Mouse (Mus musculus): ENCODE results near the gene Obscn. TPM values are rescaled to one million over a fixed set of nuclear protein-coding genes. Genes with fewer than 3 reads are reported as not detected.

The Obscn gene
- polyA plus RNA-seq (2014; fragmentation: Nextera tagmentation; extraction: Ambion mirVana), result 0.10 and 0.19 TPM in 2 replicates

DNA sequence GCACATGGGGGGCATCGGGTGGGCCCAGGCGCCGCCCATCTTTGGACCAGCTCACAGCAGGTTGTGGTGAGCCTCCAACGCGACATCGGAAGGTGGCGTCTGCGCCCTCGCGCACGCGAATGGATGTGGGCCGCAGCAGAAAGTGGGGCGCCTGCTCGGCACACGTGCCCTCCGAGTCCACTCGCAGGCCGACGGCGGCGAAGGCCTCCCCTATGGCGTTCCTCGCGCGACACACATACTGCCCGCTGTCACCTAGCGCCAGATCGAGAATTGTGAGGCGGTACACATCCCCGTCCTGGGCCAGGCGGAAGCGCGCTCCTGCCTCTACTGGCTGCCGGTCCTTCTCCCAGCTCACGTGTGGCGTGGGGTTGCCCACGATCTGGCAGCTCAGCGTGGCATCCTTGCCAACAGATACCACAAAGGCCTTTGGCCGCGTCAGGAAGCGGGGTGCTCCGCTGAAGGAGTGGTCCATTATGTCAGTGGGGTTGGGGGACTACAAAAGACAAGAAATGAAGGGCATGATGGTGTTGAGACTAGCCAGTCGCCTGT lies at the start of gene Obscn:
TSS of gene Obscn (minus strand) at position 499 of the 549 bp plus-strand sequence.
- no peaks in the 10 kb centered on the region for H3K9me3 ChIP-seq (ENCODE audit: control insufficient read depth, low read length)
- H3K4me3 ChIP-seq (ENCODE audit: low read depth, low read length), result peak within 1 kb of the TSS; percentile 21
- no peaks in the 10 kb centered on the region for H3K36me3 ChIP-seq (ENCODE audit: control insufficient read depth, insufficient read depth, low read length)
- ATAC-seq (ENCODE audit: low FRiP score), result no peak
- H3K9ac ChIP-seq (ENCODE audit: low read depth, low read length), result no peak within 1 kb of the TSS
- H3K27me3 ChIP-seq (ENCODE audit: control insufficient read depth, insufficient read depth, low read length), result peaks cover 48% of the 10 kb centered on the region
- peak within 1 kb of the TSS; percentile 38 for H3K4me2 ChIP-seq (replicated peaks; ENCODE audit: low read depth, low read length)
- no peak within 1 kb of the TSS for H3K27ac ChIP-seq (ENCODE audit: low read depth, low read length)
- peak; percentile 27 for DNase-seq (ENCODE audit: low spot score)
- H3K4me1 ChIP-seq (replicated peaks; ENCODE audit: control insufficient read depth, insufficient read depth, low read length), result peaks cover 8% of the 10 kb centered on the region; the same call in 1 of the 2 replicates
- WGBS, result 19% methylated on average over 43 of the region's 44 CpGs

DNA sequence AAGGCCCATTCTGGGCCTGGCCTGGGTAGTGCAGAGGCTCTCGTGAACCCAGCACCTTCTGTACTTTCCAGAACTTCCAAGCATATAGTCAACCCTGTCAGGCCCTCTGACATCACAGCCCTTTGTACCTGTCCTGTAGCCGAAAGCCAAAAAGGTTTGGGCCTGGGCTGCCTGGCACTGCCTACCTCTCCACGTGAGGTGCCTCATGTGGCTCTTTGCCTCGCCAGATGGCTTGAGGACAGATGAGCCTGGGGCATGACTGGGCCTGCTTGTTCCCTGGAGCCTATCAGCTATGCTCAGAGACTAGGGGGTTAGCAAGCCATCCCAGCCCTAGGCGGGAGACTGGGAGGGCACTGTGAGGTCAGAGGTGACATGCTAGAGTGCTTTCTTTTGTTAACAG lies 49.3 kb upstream of the Obscn start:
- Histone ChIP-seq H3K9ac (ENCODE audit: low read depth, low read length) (no peak overlapping the region), H3K27me3 (ENCODE audit: control insufficient read depth, insufficient read depth, low read length) (no peaks in the 10 kb centered on the region), H3K27ac (ENCODE audit: low read depth, low read length) (no peak overlapping the region), H3K4me1 (replicated peaks; ENCODE audit: control insufficient read depth, insufficient read depth, low read length) (no peaks in the 10 kb centered on the region), H3K36me3 (ENCODE audit: control insufficient read depth, insufficient read depth, low read length) (no peaks in the 10 kb centered on the region), H3K4me3 (ENCODE audit: low read depth, low read length) (no peak overlapping the region), H3K9me3 (ENCODE audit: control insufficient read depth, low read length) (no peaks in the 10 kb centered on the region), H3K4me2 (replicated peaks; ENCODE audit: low read depth, low read length) (no peak overlapping the region)
- WGBS, result 78% methylated on average over 5 of the region's 5 CpGs
- no peak for ATAC-seq (ENCODE audit: low FRiP score)
- DNase-seq (ENCODE audit: low spot score), result no peak

DNA sequence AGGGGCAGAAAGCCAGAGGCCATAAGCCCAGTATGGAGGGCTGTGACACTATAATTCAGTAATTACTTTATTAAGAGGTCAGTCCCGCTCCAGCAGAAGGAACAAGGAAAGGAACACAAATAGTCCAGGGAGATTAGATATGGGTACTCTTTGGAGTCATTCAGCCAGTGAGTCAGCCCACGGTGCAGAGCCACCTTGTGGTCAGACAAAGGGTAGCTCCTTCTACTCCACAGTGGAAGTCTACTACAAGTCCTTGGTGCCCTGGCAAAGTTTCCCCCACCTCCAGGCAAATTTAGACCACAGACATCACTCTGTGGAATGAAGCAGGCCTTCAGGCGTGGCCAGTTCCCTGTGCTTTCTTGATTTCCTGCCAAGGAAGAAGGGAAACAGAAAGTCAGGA lies 47.6 kb upstream of the Obscn start:
- ATAC-seq (ENCODE audit: low FRiP score), result no peak
- WGBS, result 39% methylated on average over 3 of the region's 3 CpGs
- H3K4me2 ChIP-seq (replicated peaks; ENCODE audit: low read depth, low read length), result no peak overlapping the region

DNA sequence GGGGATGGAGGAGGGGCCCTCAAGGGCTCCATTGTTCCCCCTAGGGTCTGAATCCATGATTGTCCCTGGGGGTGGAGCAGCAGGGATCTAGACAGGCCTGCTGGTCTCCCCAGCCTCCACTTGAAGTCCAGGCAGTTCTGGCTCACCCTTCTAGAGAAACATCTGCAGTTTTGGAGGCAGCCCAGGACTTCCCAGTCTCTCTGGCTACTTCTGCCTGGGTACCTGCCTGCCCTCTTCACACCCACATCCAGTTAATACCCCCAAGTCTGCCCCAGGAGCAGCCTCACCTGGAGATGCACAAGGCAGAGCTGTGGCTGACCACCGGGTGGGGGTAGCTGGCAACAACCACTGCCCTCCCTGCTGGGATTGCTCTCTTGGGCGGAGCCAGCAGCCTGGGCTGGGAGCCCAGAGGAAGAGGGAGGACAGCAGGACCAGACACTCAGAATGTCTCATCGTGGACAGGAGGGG lies 46.7 kb upstream of the Obscn start, which contains the start of gene Gjc2:
TSS of gene Gjc2 (minus strand) at position 350 of the 468 bp plus-strand sequence.
- Histone ChIP-seq H3K4me2 (replicated peaks; ENCODE audit: low read depth, low read length) (no peak within 1 kb of the TSS), H3K4me3 (ENCODE audit: low read depth, low read length) (no peak within 1 kb of the TSS), H3K9ac (ENCODE audit: low read depth, low read length) (no peak within 1 kb of the TSS), H3K36me3 (ENCODE audit: control insufficient read depth, insufficient read depth, low read length) (no peaks in the 10 kb centered on the region), H3K27ac (ENCODE audit: low read depth, low read length) (no peak within 1 kb of the TSS), H3K27me3 (ENCODE audit: control insufficient read depth, insufficient read depth, low read length) (peaks cover 10% of the 10 kb centered on the region), H3K4me1 (replicated peaks; ENCODE audit: control insufficient read depth, insufficient read depth, low read length) (no peaks in the 10 kb centered on the region), H3K9me3 (ENCODE audit: control insufficient read depth, low read length) (no peaks in the 10 kb centered on the region)
- ATAC-seq (ENCODE audit: low FRiP score) (no peak), DNase-seq (ENCODE audit: low spot score) (no peak)
- 40% methylated on average over 3 of the region's 3 CpGs for WGBS

More for the DNA sequence above, 47.6 kb upstream of the Obscn start:
- no peaks in the 10 kb centered on the region for H3K4me1 ChIP-seq (replicated peaks; ENCODE audit: control insufficient read depth, insufficient read depth, low read length)
- H3K36me3 ChIP-seq (ENCODE audit: control insufficient read depth, insufficient read depth, low read length), result no peaks in the 10 kb centered on the region
- no peaks in the 10 kb centered on the region for H3K9me3 ChIP-seq (ENCODE audit: control insufficient read depth, low read length)
- peaks cover under 1% of the 10 kb centered on the region for H3K27me3 ChIP-seq (ENCODE audit: control insufficient read depth, insufficient read depth, low read length)
- H3K27ac ChIP-seq (ENCODE audit: low read depth, low read length), result no peak overlapping the region
- no peak overlapping the region for H3K9ac ChIP-seq (ENCODE audit: low read depth, low read length)
- no peak overlapping the region for H3K4me3 ChIP-seq (ENCODE audit: low read depth, low read length)
- peak; percentile 51 for DNase-seq (ENCODE audit: low spot score)

DNA sequence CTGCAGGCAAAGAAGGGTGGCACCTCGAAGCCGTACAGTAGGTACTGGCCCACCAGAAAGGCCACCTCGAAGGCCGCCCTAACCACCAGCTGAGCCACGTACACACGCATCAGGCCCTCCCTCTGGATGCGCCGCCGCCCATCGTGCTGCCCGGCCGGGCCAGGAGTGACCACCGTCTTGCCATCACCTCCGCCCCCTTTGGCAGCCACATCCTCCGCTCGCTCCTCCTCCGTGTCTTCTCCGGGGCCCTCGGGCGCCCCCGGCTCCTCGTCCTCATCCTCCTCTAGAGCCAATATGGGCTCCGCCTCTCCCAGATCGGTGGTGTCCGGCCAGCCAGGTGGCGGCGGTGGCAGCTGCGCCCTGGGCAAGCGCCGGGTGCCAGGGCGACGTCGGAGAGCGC lies 40.7 kb upstream of the Obscn start:
- no peak overlapping the region for H3K9ac ChIP-seq (ENCODE audit: low read depth, low read length)
- no peak overlapping the region; the same call in 1 of the 2 replicates for H3K4me3 ChIP-seq (ENCODE audit: low read depth, low read length)
- WGBS, result 6% methylated on average over 34 of the region's 34 CpGs
- no peaks in the 10 kb centered on the region for H3K36me3 ChIP-seq (ENCODE audit: control insufficient read depth, insufficient read depth, low read length)
- DNase-seq (ENCODE audit: low spot score) (no peak), ATAC-seq (ENCODE audit: low FRiP score) (no peak)
- no peak overlapping the region for H3K27ac ChIP-seq (ENCODE audit: low read depth, low read length)
- peaks cover 46% of the 10 kb centered on the region for H3K27me3 ChIP-seq (ENCODE audit: control insufficient read depth, insufficient read depth, low read length)
- no peaks in the 10 kb centered on the region; the same call in 1 of the 2 replicates for H3K4me1 ChIP-seq (replicated peaks; ENCODE audit: control insufficient read depth, insufficient read depth, low read length)
- no peaks in the 10 kb centered on the region for H3K9me3 ChIP-seq (ENCODE audit: control insufficient read depth, low read length)
- no peak overlapping the region for H3K4me2 ChIP-seq (replicated peaks; ENCODE audit: low read depth, low read length)

DNA sequence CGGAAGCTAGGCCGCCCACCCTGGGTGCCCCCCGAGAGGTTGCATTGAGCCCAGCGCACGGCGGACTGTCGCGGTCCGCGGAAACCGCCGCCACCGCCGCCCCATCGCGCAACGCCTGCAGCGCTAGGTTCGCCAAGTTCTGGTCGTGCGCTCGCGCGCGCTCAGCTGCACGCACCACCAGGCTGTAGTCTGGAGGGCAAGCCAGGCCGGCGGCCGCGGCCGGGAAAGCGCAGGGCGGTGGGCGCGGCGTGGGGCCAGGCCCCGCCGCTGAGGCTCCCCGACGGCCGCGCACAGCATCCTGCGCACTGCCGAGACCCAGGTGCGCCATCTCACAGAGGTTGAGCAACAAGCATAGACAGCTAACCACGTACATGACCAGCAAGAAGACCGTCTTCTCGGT lies 40.3 kb upstream of the Obscn start:
- 0 out of 2 replicates have a peak overlapping the region, but pooled peaks have one; percentile 4 for H3K4me3 ChIP-seq (ENCODE audit: low read depth, low read length)

DNA sequence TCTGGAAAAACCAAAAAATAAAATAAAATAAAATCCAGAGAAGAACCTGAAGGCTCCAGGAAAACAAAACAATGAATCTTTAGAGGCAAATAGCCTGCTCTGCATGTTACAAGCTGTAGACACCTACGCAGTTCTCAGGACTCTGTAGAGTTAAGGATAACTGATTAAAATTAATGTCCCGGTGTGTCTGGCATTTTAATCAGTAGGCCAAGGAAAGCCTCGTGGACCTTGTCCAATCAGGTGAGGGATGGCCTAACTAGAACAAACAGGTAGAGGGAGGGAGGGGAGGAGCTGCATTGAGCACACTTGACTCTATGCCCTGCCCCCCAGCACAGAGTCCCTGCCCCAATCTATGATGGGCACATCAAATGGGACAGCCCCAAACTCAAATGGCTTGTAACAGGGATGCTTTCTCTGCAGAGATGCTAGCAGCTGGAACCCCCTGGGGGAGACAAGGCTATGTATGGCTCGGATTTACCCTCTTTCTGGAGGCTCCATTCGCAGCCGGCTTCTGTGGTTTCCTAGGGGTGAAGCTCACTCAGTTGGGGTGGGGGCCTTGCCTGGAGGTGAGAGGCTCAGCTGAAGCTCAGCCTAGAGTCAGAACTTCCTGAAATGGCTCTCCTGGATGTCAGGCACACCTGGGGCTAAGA lies 38.1 kb upstream of the Obscn start:
- H3K36me3 ChIP-seq (ENCODE audit: control insufficient read depth, insufficient read depth, low read length), result no peaks in the 10 kb centered on the region
- H3K9ac ChIP-seq (ENCODE audit: low read depth, low read length), result no peak overlapping the region
- no peak overlapping the region for H3K27ac ChIP-seq (ENCODE audit: low read depth, low read length)
- peaks cover 46% of the 10 kb centered on the region for H3K27me3 ChIP-seq (ENCODE audit: control insufficient read depth, insufficient read depth, low read length)
- DNase-seq (ENCODE audit: low spot score) (no peak), ATAC-seq (ENCODE audit: low FRiP score) (no peak)
- H3K9me3 ChIP-seq (ENCODE audit: control insufficient read depth, low read length), result no peaks in the 10 kb centered on the region
- H3K4me1 ChIP-seq (replicated peaks; ENCODE audit: control insufficient read depth, insufficient read depth, low read length), result no peaks in the 10 kb centered on the region; the same call in 1 of the 2 replicates
- H3K4me3 ChIP-seq (ENCODE audit: low read depth, low read length), result no peak overlapping the region
- no peak overlapping the region for H3K4me2 ChIP-seq (replicated peaks; ENCODE audit: low read depth, low read length)
- WGBS, result 73% methylated on average over 6 of the region's 6 CpGs

More for the DNA sequence above, 40.3 kb upstream of the Obscn start:
- H3K9me3 ChIP-seq (ENCODE audit: control insufficient read depth, low read length), result no peaks in the 10 kb centered on the region
- no peaks in the 10 kb centered on the region; the same call in 1 of the 2 replicates for H3K4me1 ChIP-seq (replicated peaks; ENCODE audit: control insufficient read depth, insufficient read depth, low read length)
- 5% methylated on average over 41 of the region's 48 CpGs for WGBS
- no peak overlapping the region for H3K9ac ChIP-seq (ENCODE audit: low read depth, low read length)
- ATAC-seq (ENCODE audit: low FRiP score) (no peak), DNase-seq (ENCODE audit: low spot score) (no peak)
- peaks cover 46% of the 10 kb centered on the region for H3K27me3 ChIP-seq (ENCODE audit: control insufficient read depth, insufficient read depth, low read length)
- H3K4me2 ChIP-seq (replicated peaks; ENCODE audit: low read depth, low read length), result no peak overlapping the region; the same call in 1 of the 2 replicates
- H3K27ac ChIP-seq (ENCODE audit: low read depth, low read length), result no peak overlapping the region
- no peaks in the 10 kb centered on the region for H3K36me3 ChIP-seq (ENCODE audit: control insufficient read depth, insufficient read depth, low read length)

DNA sequence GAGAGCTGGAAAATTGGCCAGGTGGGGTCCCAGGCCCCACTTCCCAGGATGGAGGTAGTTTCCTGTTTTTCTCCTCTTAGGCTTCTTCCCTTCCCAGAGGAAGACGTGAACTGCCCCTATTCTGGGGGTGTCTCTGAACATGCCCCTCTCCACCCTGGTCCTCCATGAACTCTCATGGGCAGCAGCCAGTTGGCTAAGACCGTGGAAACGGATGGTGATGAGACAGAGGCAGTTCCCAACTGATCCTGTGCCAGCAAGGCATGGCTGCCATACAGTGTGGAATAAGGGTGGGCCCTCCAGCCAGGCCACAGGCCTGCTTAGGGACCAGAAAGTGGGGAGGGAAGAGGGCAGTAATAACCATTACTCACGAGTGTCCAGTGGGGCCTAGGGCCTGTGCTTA lies 34.3 kb upstream of the Obscn start:
- WGBS, result 80% methylated on average over 4 of the region's 4 CpGs
- Histone ChIP-seq H3K27ac (ENCODE audit: low read depth, low read length) (no peak overlapping the region), H3K9ac (ENCODE audit: low read depth, low read length) (no peak overlapping the region), H3K4me3 (ENCODE audit: low read depth, low read length) (no peak overlapping the region), H3K9me3 (ENCODE audit: control insufficient read depth, low read length) (no peaks in the 10 kb centered on the region), H3K36me3 (ENCODE audit: control insufficient read depth, insufficient read depth, low read length) (no peaks in the 10 kb centered on the region), H3K4me2 (replicated peaks; ENCODE audit: low read depth, low read length) (no peak overlapping the region), H3K27me3 (ENCODE audit: control insufficient read depth, insufficient read depth, low read length) (peaks cover 13% of the 10 kb centered on the region), H3K4me1 (replicated peaks; ENCODE audit: control insufficient read depth, insufficient read depth, low read length) (no peaks in the 10 kb centered on the region)
- DNase-seq (ENCODE audit: low spot score) (no peak), ATAC-seq (ENCODE audit: low FRiP score) (no peak)

DNA sequence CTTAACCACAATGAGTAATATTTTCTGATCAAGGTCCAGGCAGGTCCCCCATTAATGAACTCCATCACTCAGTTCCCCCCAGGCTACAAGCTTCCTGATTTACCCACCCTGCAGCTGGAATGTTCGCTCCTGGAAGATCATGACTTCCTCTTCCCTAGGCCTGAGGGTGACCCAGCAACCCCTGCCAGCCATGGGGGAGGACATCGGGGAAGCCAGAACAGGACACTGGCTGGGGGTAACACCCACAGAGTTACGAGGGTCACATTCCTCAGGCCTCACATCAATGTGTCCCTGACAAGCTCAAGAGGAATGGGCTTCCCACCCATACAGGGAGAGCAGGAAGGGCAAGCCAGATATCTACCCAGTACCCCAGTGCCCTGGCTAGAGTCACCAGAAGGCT lies 33.6 kb upstream of the Obscn start:
- H3K9me3 ChIP-seq (ENCODE audit: control insufficient read depth, low read length), result no peaks in the 10 kb centered on the region
- no peaks in the 10 kb centered on the region for H3K4me1 ChIP-seq (replicated peaks; ENCODE audit: control insufficient read depth, insufficient read depth, low read length)
- ATAC-seq (ENCODE audit: low FRiP score), result no peak
- no peak overlapping the region for H3K9ac ChIP-seq (ENCODE audit: low read depth, low read length)
- H3K4me3 ChIP-seq (ENCODE audit: low read depth, low read length), result no peak overlapping the region
- WGBS, result 68% methylated on average over 3 of the region's 3 CpGs
- H3K4me2 ChIP-seq (replicated peaks; ENCODE audit: low read depth, low read length), result no peak overlapping the region
- peaks cover 5% of the 10 kb centered on the region for H3K27me3 ChIP-seq (ENCODE audit: control insufficient read depth, insufficient read depth, low read length)
- H3K27ac ChIP-seq (ENCODE audit: low read depth, low read length), result no peak overlapping the region
- no peak for DNase-seq (ENCODE audit: low spot score)
- no peaks in the 10 kb centered on the region for H3K36me3 ChIP-seq (ENCODE audit: control insufficient read depth, insufficient read depth, low read length)

All from hindbrain, embryonic 11.5 days (tissue).